Mouse (Mus musculus) neutrophil, adult 5-6 weeks (primary cell): ENCODE data around the gene Usp19. TPM values are rescaled to one million over a fixed set of nuclear protein-coding genes. Genes with fewer than 3 reads are reported as not detected.
A peak's percentile ranks its signal among the peaks of the same experiment; 100 is the strongest.

Experiments
- ATAC-seq: fragments of 151-379, 151-347 bp; 2 replicates; pipeline ENCODE4 v1.8.0; 2017; ENCODE audit warnings: mild to moderate bottlenecking, moderate TSS enrichment; ENCODE audit not compliant: insufficient number of reproducible peaks, poor library complexity, low FRiP score, severe bottlenecking; ENCODE audit errors: extremely low read depth
- total RNA-seq: library from RNA; stranded (forward); fragments of 200-1000 nt; gene quantifications from 2 replicates; pipeline ENCODE4 v1.2.3, GENCODE M21; 2017

The Usp19 gene
- total RNA-seq, result 105 and 106 TPM in 2 replicates

DNA sequence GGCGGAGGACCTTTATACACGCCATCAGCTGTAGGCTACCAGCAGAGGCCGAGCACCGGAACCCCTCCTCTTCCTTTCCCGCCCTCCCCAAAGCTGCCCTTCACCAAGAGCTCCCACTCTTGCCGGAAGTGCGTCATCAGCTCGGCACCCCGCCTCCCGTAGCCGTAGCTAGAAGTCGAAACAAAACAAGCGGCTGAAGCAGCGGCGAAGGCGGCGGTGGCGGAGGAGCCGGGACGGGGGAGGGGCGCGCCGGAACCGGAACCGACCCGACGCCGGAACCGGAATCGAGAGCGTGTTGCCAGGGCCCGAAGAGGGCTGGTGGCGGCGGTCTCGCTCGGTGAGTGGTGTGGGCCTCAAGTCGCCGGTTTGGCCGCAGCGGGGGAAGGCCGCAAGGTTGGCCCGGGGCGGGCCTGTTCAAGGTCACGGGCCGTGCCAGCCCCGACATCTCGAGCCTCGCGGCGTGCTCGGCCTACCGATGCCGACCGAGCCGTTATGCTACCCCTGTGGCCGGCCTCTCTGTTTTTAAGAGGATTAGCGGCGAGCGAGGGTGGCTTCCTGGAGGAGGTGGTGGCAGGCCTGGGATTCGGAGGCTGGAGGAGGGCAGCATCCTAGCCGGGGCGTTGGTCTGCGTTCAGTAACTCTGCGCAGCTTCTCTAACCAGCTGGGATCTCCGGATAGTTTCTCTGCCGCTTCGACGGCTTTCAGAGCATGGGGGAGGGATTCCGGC lies at the start of gene Usp19:
Usp19 (plus strand) TSS at position 44 of the 727 bp plus-strand sequence.
- ATAC-seq, result peak; percentile 89

- ATAC-seq, result no peak
Observed at GRCm38 (mm10) chr9:108441236-108441919, 49.0 kb upstream of the Usp19 start.

- ATAC-seq, result no peak
Observed at GRCm38 (mm10) chr9:108445125-108445524, 45.3 kb upstream of the Usp19 start.

GRCm38 (mm10) chr9:108449860-108450259 lies 40.5 kb upstream of the Usp19 start:
- no peak for ATAC-seq

DNA sequence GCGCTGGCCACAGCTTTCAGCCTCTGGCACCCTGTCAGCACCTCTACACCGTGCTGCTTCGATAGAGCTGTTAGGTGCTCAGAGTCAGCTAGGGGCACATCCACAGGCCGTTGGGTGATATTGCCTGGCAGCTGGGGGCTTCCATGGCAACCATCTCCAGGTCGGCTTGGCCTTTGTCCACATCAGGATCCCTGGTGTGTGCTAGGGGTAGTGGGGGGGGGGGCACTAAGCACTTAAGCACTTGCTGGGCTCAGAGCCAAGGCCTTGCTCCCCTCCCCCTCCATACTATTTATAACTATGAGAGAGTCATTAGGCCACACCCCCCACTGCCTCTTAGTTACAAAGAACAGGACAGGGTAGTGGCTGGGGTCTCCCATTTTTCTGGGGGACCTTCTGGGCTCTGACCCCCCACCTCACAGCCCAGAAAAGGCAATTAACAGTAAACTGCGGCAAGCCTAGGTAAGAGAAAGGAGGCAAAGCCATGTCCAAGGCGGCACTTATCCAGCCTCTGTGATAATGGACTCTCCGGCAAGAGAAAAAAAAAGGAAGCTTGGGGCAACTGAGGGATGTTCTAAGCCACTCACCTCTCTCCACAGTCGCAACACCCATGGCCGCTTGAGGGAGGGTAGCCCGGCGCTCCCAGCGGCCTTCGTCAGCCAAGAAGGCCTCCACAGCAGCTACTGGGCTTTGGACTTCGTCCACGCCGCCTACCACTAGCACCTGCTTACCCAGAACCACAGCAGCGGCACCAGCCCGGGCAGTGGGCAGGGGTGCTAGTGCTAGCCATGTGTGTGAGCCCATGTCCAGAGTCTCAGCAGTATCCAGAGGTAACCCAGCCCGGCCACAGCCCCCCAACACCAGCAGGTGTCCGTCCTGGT lies 39.9 kb upstream of the Usp19 start:
- ATAC-seq, result no peak

GRCm38 (mm10) chr9:108451170-108451493 lies 39.3 kb upstream of the Usp19 start:
- no peak for ATAC-seq

GRCm38 (mm10) chr9:108451519-108452160 lies 38.8 kb upstream of the Usp19 start:
- no peak for ATAC-seq

GRCm38 (mm10) chr9:108452291-108452906 lies 38.0 kb upstream of the Usp19 start:
- ATAC-seq, result peak; percentile 62

DNA sequence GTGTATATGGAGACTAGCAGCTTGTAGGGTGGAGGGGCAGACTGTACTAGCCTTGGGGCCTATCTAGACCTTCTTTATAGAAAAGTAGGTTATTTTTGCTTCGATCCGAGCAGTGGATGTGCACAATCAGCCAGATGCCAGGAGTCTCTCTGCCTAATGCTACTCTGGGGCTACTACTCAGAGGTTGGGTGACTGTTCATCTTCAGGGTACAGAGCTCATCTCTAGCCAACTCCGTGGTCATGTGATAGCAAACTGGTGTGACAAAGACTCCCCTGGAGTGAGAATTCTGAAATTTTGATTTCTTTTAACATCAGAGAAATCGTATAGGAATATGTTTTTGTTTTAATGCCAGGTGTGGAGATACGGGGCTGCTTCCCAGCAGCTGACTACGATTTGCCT lies 37.5 kb upstream of the Usp19 start:
- ATAC-seq, result no peak

DNA sequence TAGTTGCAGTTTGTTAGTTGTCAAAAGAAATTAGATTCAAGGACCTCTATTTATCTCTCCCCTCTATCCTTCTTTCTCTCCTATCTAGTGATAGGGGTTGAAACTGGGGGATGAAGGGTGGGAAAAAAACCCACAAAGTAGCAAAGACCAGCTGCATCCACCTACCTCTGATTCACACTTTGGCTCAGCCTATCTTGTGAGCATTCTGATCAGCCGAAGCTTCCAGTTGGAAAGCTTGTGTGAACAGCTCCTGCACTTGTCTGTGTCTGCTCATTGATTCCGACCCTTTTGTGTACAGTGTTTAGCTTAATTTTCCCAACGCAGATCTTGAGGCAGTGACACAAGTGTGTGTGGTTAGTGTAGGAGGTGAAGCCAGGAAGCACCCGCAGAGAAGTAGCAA lies 36.9 kb upstream of the Usp19 start:
- no peak for ATAC-seq

GRCm38 (mm10) chr9:108454429-108454828 lies 36.0 kb upstream of the Usp19 start:
- ATAC-seq, result no peak

- no peak for ATAC-seq
Observed at GRCm38 (mm10) chr9:108455747-108456571, 34.4 kb upstream of the Usp19 start.

DNA sequence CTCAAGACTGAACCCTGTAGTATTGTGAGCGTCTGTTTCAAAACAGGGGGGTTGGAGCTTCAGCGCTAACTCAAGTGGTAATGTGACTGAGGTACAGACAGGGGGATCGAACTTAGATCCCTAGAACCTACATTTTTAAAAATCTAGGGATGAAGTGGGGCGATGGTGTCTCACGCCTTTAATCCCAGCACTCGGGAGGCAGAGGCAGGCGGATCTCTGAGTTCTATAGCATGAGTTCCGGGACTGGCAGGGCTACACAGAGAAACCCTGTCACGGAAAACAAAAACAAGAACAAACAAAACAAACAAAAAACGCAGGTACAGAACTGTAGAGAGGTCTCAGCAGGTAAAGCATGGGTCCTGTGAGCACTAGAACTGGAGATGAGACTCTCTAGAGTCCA lies 33.4 kb upstream of the Usp19 start:
- no peak for ATAC-seq

DNA sequence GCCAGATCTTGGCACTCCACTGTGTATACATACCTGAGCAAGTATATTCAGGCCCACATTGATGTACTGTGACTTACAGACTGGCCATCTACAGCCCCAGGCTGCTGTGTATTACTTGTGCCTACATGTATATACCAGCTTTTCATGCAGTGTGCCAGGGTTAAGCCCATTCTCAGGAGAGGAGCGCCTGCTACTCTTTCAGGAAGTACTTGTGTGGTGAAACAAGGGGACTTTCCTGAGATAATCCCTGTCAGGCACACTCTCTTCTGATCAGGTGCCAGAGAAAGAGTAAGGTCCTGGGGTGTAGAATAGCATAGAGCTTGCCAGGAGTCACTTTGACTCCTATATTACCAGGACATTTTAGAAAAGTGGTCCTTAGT lies 30.5 kb upstream of the Usp19 start:
- ATAC-seq, result no peak; the same call in 1 of the 2 replicates

DNA sequence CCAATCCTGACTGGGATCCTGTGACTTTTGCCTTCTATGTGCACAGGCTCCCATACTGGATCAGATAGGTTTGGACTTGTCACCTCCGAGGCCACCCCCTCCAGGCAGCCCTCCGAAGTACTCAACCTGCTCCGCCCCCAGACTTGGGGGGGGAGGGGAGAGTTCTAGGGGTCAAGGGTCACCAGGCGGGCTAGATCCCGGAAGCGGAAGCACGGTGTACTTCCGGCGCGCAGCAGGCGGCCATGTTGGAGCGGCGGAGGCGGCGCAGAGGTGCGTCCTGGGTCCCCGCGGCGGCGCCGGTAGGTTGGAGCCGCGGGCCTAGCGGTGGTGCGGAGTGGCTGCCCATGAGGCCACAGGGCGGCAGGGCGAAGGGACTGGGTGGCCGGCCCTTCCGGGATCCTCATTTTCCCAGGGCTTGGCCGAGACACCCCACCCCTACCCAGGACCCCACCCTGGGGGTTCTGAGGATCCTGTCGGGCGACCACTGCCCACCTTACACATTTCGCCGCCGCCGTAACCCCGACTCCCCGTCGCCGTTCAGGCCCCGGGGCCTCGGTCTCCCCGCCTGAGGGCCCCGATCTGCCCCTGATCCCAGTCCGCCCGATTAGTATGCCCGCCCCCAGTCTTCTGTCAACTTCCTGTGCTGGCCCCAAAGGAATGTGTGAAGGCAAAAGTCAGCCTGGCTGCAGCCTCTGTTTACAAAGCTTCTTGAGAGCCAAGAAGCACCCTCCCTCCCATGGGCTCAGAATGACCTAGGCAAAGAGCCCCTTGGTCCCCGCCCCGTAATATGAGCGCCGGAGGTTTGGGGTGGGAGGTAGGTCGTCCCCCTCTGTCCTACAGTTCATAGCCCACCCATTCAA lies 29.9 kb upstream of the Usp19 start, which contains the start of gene Ccdc71:
Ccdc71 (plus strand) TSS at position 209 of the 860 bp plus-strand sequence.
- ATAC-seq, result peak; percentile 77

GRCm38 (mm10) chr9:108461181-108461631 lies 29.2 kb upstream of the Usp19 start, which contains the start of gene Klhdc8b:
Gene Klhdc8b (minus strand): TSS chr9:108461581.
- no peak for ATAC-seq

GRCm38 (mm10) chr9:108461675-108462074 lies 28.7 kb upstream of the Usp19 start:
- no peak for ATAC-seq
